Mouse (Mus musculus): ENCODE measurements around the gene Dazap2.

- TF ChIP-seq CTCF (IDR thresholded peaks at IDR 0.05; ENCODE audit: insufficient read depth, low read depth, low read length) (no peak), POLR2A (IDR thresholded peaks at IDR 0.05; ENCODE audit: insufficient read depth, low read depth, low read length) (no peak; the same call in 1 of the 2 replicates)
These were observed 674 bp downstream of the Dazap2 start for GRCm38 (mm10) chr15:100615825-100616220.

Data from olfactory bulb, adult 2 months (tissue).